Mouse (Mus musculus) lung, embryonic 15.5 days (tissue): ENCODE data around the gene Ism1. TPM values are rescaled to one million over a fixed set of nuclear protein-coding genes. Genes with fewer than 3 reads are reported as not detected.
A peak's percentile ranks its signal among the peaks of the same experiment; 100 is the strongest.

ENCODE experiments used
- ATAC-seq: fragments of 200-750 bp; cut with Nextera tagmentation; 2 replicates; pipeline ENCODE4 v1.8.0; 2017; ENCODE audit warnings: moderate number of reproducible peaks, borderline replicate concordance; ENCODE audit not compliant: low FRiP score, low TSS enrichment; ENCODE audit errors: extremely low read depth
- H3K27ac ChIP-seq: fragments of 300-500 bp; sonication (generic); 2 replicates; pipeline ENCODE4 v1.5.1; 2015; ENCODE audit warnings: moderate library complexity, mild to moderate bottlenecking, inconsistent platforms
- H3K27me3 ChIP-seq: fragments of 300-500 bp; sonication (generic); 2 replicates; pipeline ENCODE4 v1.6.1; 2015; ENCODE audit warnings: inconsistent platforms
- H3K36me3 ChIP-seq: fragments of 300-500 bp; sonication (generic); 2 replicates; pipeline ENCODE4 v1.6.1; 2015; ENCODE audit warnings: inconsistent platforms
- H3K4me1 ChIP-seq: fragments of 300-500 bp; sonication (generic); 2 replicates; pipeline ENCODE4 v1.6.1; 2015; ENCODE audit warnings: inconsistent platforms
- H3K4me2 ChIP-seq: fragments of 300-500 bp; sonication (generic); 2 replicates; pipeline ENCODE4 v1.6.1; 2015; ENCODE audit warnings: inconsistent platforms, mild to moderate bottlenecking, moderate library complexity
- H3K4me3 ChIP-seq: fragments of 300-500 bp; sonication (generic); 2 replicates; pipeline ENCODE4 v1.5.1; 2015; ENCODE audit warnings: mild to moderate bottlenecking, inconsistent platforms
- H3K9ac ChIP-seq: fragments of 300-500 bp; sonication (generic); 2 replicates; pipeline ENCODE4 v1.6.1; 2015; ENCODE audit warnings: inconsistent platforms
- H3K9me3 ChIP-seq: fragments of 300-500 bp; sonication (generic); 2 replicates; pipeline ENCODE4 v1.6.1; 2016; ENCODE audit warnings: inconsistent platforms
- WGBS: fragments of 180-500 bp; shearing (Covaris S2); methylation state at CpG from one replicate; pipeline ENCODE4 v1.1.7; 2015; 5-methylcytosine and 5-hydroxymethylcytosine counted together
- polyA plus RNA-seq: library from polyadenylated mRNA; unstranded; fragments of >200 nt; fragmentation: Nextera tagmentation; extraction: Ambion mirVana; gene quantifications from 2 replicates; pipeline ENCODE4 v1.2.1, GENCODE M21; 2015

Gene Ism1
- polyA plus RNA-seq, 1 experiment from 2014 or later, result 12.6 TPM

GRCm38 (mm10) chr2:139774949-139775570 is 97.1 kb downstream of the Ism1 start:
- no peaks in the 10 kb centered on the region for H3K27me3 ChIP-seq
- peak overlapping the region; percentile 59 for H3K27ac ChIP-seq
- no peaks in the 10 kb centered on the region for H3K36me3 ChIP-seq
- peaks cover 7% of the 10 kb centered on the region; the same call in 1 of the 2 replicates for H3K4me1 ChIP-seq
- H3K9ac ChIP-seq, result no peak overlapping the region
- H3K4me2 ChIP-seq, result no peak overlapping the region
- H3K4me3 ChIP-seq, result no peak overlapping the region
- ATAC-seq, result peak; percentile 68
- H3K9me3 ChIP-seq, result no peaks in the 10 kb centered on the region
- WGBS, result 62% methylated on average over 8 of the region's 8 CpGs

GRCm38 (mm10) chr2:139776644-139777043 is 98.7 kb downstream of the Ism1 start:
- H3K4me2 ChIP-seq, result no peak overlapping the region
- no peaks in the 10 kb centered on the region for H3K27me3 ChIP-seq
- 10% methylated on average over 1 of the region's 1 CpGs for WGBS
- no peak overlapping the region for H3K9ac ChIP-seq
- H3K27ac ChIP-seq, result no peak overlapping the region
- peaks cover 7% of the 10 kb centered on the region; the same call in 1 of the 2 replicates for H3K4me1 ChIP-seq
- H3K4me3 ChIP-seq, result no peak overlapping the region
- no peaks in the 10 kb centered on the region for H3K9me3 ChIP-seq
- ATAC-seq, result no peak
- H3K36me3 ChIP-seq, result no peaks in the 10 kb centered on the region

GRCm38 (mm10) chr2:139778283-139778682 is 100.3 kb downstream of the Ism1 start:
- WGBS, result 47% methylated on average over 3 of the region's 3 CpGs
- peaks cover 7% of the 10 kb centered on the region; the same call in 1 of the 2 replicates for H3K4me1 ChIP-seq
- no peak overlapping the region for H3K9ac ChIP-seq
- no peaks in the 10 kb centered on the region for H3K36me3 ChIP-seq
- no peaks in the 10 kb centered on the region for H3K27me3 ChIP-seq
- no peaks in the 10 kb centered on the region for H3K9me3 ChIP-seq
- ATAC-seq, result peak; percentile 60; the same call in 1 of the 2 replicates
- H3K4me3 ChIP-seq, result no peak overlapping the region
- H3K4me2 ChIP-seq, result no peak overlapping the region
- no peak overlapping the region for H3K27ac ChIP-seq

- Histone ChIP-seq H3K4me2 (no peak overlapping the region), H3K27ac (no peak overlapping the region), H3K4me1 (0 out of 2 replicates have a peak, but pooled peaks cover 5% of the 10 kb centered on the region), H3K9me3 (no peaks in the 10 kb centered on the region), H3K4me3 (no peak overlapping the region), H3K36me3 (no peaks in the 10 kb centered on the region), H3K9ac (no peak overlapping the region), H3K27me3 (no peaks in the 10 kb centered on the region)
- no peak for ATAC-seq
- whole genome bisulfite sequencing, result 89% methylated on average over 8 of the region's 8 CpGs
Observed at GRCm38 (mm10) chr2:139783318-139783850, 105.4 kb downstream of the Ism1 start.

GRCm38 (mm10) chr2:139784465-139784864 is 106.5 kb downstream of the Ism1 start:
- no peaks in the 10 kb centered on the region for H3K9me3 ChIP-seq
- no peaks in the 10 kb centered on the region for H3K36me3 ChIP-seq
- peak overlapping the region; percentile 44; the same call in 1 of the 2 replicates for H3K27ac ChIP-seq
- 32% methylated on average over 1 of the region's 1 CpGs for WGBS
- peaks cover 8% of the 10 kb centered on the region; the same call in 1 of the 2 replicates for H3K4me1 ChIP-seq
- H3K9ac ChIP-seq, result no peak overlapping the region
- no peak overlapping the region for H3K4me2 ChIP-seq
- no peak for ATAC-seq
- H3K4me3 ChIP-seq, result no peak overlapping the region
- no peaks in the 10 kb centered on the region for H3K27me3 ChIP-seq

- Histone ChIP-seq H3K9me3 (no peaks in the 10 kb centered on the region), H3K4me2 (no peak overlapping the region), H3K9ac (no peak overlapping the region), H3K4me3 (no peak overlapping the region), H3K27me3 (no peaks in the 10 kb centered on the region), H3K27ac (peak overlapping the region; percentile 44; the same call in 1 of the 2 replicates), H3K36me3 (no peaks in the 10 kb centered on the region), H3K4me1 (peaks cover 8% of the 10 kb centered on the region; the same call in 1 of the 2 replicates)
- no peak for ATAC-seq
- WGBS, result 43% methylated on average over 2 of the region's 2 CpGs
Observed at GRCm38 (mm10) chr2:139784946-139785345, 107.0 kb downstream of the Ism1 start.

- Histone ChIP-seq H3K9me3 (no peaks in the 10 kb centered on the region), H3K9ac (no peak overlapping the region), H3K27me3 (no peaks in the 10 kb centered on the region), H3K4me3 (no peak overlapping the region), H3K4me2 (no peak overlapping the region), H3K36me3 (no peaks in the 10 kb centered on the region), H3K4me1 (peaks cover 15% of the 10 kb centered on the region; the same call in 1 of the 2 replicates), H3K27ac (peak overlapping the region; percentile 66)
- whole genome bisulfite sequencing, result 31% methylated on average over 4 of the region's 4 CpGs
- ATAC-seq, result peak; percentile 53; the same call in 1 of the 2 replicates
Observed at GRCm38 (mm10) chr2:139788658-139789057, 110.7 kb downstream of the Ism1 start.

- Histone ChIP-seq H3K9me3 (no peaks in the 10 kb centered on the region), H3K4me2 (no peak overlapping the region), H3K27ac (peak overlapping the region; percentile 42; the same call in 1 of the 2 replicates), H3K4me3 (no peak overlapping the region), H3K9ac (no peak overlapping the region), H3K4me1 (peaks cover 10% of the 10 kb centered on the region; the same call in 1 of the 2 replicates), H3K36me3 (no peaks in the 10 kb centered on the region), H3K27me3 (no peaks in the 10 kb centered on the region)
- peak; percentile 78 for ATAC-seq
- 55% methylated on average over 9 of the region's 9 CpGs for WGBS
Observed at GRCm38 (mm10) chr2:139792345-139793120, 114.6 kb downstream of the Ism1 start.

- Histone ChIP-seq H3K9me3 (no peaks in the 10 kb centered on the region), H3K36me3 (no peaks in the 10 kb centered on the region), H3K9ac (no peak overlapping the region), H3K4me1 (no peaks in the 10 kb centered on the region; the same call in none of the 2 replicates), H3K27me3 (no peaks in the 10 kb centered on the region), H3K4me2 (no peak overlapping the region), H3K27ac (peak overlapping the region; percentile 42; the same call in 1 of the 2 replicates), H3K4me3 (no peak overlapping the region)
- WGBS, result 41% methylated on average over 7 of the region's 7 CpGs
- peak; percentile 79; the same call in 1 of the 2 replicates for ATAC-seq
Observed at GRCm38 (mm10) chr2:139804041-139804440, 126.1 kb downstream of the Ism1 start.

- Histone ChIP-seq H3K9me3 (no peaks in the 10 kb centered on the region), H3K27ac (no peak overlapping the region), H3K9ac (no peak overlapping the region), H3K36me3 (no peaks in the 10 kb centered on the region), H3K4me2 (no peak overlapping the region), H3K4me3 (no peak overlapping the region), H3K27me3 (no peaks in the 10 kb centered on the region), H3K4me1 (no peaks in the 10 kb centered on the region; the same call in 1 of the 2 replicates)
- WGBS, result 93% methylated on average over 6 of the region's 6 CpGs
- ATAC-seq, result no peak
Observed at GRCm38 (mm10) chr2:139807887-139808286, 129.9 kb downstream of the Ism1 start.
